Mouse (Mus musculus): Measurements from ENCODE around the gene Nell2. TPM values are rescaled to one million over a fixed set of nuclear protein-coding genes. Genes with fewer than 3 reads are reported as not detected.

The Nell2 gene
- polyA plus RNA-seq, 1 experiment, result not detected

DNA sequence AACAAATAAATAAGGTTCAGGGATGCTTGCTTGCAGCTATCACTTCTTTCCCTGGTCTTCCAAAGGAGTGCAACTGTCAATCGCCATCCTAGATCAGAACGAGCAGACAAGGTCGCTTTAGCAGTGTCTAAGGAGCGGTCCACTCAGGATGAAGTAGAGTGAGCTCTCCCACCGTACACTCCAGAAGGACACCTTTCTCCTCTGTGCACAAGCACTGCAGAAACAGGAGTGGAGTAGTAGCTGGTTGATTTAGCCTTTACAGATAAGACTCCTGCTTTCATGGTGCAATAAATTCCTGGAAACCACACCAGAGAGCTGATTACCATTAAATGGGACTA lies 213.6 kb downstream of the Nell2 start:
- no peak for TF ChIP-seq POLR2A (IDR thresholded peaks at IDR 0.05; ENCODE audit: borderline replicate concordance, low read depth, low read length)

DNA sequence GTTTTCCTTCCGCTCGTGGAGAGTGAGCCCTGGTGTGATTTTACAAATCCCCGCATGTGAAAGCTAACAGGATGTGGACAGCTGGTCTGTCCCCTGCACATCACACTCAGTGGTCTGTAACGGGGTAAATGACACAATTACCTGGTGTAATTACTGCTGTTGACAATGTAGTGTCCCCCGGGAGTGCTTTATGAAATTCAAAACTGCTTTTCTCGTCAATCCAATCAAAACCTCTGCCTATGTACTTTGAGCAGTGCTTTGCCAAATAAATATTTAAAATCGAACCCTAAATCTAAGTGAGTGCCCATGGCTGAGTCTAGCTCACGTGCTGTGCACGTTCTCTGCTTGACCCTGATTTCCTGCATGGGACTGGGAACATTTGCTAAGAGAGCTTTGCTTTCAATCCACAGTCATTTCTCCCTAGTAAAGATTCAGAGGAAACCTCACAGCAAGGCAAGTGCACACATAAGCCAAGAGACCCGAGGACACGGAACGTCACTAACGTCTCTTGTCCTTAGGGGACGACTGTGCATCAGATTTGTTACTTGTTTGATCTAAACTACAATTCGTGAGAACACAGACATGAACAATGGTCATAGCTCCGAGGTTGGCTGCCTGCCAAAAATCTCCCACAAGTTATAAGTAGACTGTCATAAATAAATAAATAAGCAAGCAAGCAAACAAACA lies 214.1 kb downstream of the Nell2 start:
- TF ChIP-seq CTCF (IDR thresholded peaks at IDR 0.05; ENCODE audit: low read depth, low read length) (no peak), POLR2A (IDR thresholded peaks at IDR 0.05; ENCODE audit: borderline replicate concordance, low read depth, low read length) (no peak)
- no peaks in the 10 kb centered on the region for H3K4me1 ChIP-seq (ENCODE audit: control insufficient read depth, insufficient read depth, low read length)
- H3K27ac ChIP-seq (ENCODE audit: insufficient read depth, low read depth, low read length), result no peak overlapping the region
- no peak overlapping the region for H3K4me3 ChIP-seq (ENCODE audit: insufficient read depth, low read length)

More for the DNA sequence above, 213.6 kb downstream of the Nell2 start:
- Histone ChIP-seq H3K4me3 (ENCODE audit: insufficient read depth, low read length) (no peak overlapping the region), H3K27ac (ENCODE audit: insufficient read depth, low read depth, low read length) (no peak overlapping the region), H3K4me1 (ENCODE audit: control insufficient read depth, insufficient read depth, low read length) (no peaks in the 10 kb centered on the region)

DNA sequence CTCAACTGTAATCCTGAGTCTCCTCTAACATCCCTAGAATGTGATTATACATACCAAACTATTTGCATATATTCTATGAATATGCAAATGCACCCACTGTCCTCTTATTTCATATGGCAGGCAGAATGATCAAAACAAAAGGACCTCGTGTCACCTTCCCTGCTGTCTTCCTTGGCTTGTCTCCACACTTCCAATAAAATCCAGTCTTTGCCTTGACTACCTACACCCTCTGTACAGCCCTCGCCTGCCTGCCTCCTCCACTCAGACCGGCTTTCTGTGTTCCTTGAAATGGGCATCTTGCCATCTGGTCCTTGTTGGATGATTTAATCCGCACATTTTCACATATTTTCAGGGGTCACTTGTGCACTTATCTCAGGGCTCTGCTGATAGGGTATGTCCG lies 215.1 kb downstream of the Nell2 start:
- Histone ChIP-seq H3K4me3 (ENCODE audit: insufficient read depth, low read length) (no peak overlapping the region), H3K4me1 (ENCODE audit: control insufficient read depth, insufficient read depth, low read length) (no peaks in the 10 kb centered on the region), H3K27ac (ENCODE audit: insufficient read depth, low read depth, low read length) (no peak overlapping the region)
- TF ChIP-seq CTCF (IDR thresholded peaks at IDR 0.05; ENCODE audit: low read depth, low read length) (no peak), POLR2A (IDR thresholded peaks at IDR 0.05; ENCODE audit: borderline replicate concordance, low read depth, low read length) (no peak)

DNA sequence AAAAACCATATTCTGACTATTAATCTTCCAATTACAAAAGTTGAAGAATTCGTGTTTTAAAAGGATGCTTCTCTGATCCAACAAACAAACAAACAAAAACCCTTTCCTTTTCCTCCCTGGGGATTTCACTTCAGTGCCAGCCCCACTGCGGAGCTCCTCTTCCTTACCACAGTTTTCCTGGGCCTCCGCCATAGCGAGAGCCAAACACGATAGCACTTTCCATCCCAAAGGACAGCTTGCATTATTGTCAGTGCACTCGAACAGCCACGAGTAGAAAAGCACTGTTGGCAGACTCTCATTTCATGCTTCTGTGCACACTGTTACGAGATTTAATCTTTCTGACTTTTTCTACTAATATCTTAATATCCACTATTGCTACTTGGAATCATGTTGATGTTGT lies 224.3 kb downstream of the Nell2 start:
- H3K4me3 ChIP-seq (ENCODE audit: insufficient read depth, low read length), result no peak overlapping the region
- H3K4me1 ChIP-seq (ENCODE audit: control insufficient read depth, insufficient read depth, low read length), result no peaks in the 10 kb centered on the region
- TF ChIP-seq POLR2A (IDR thresholded peaks at IDR 0.05; ENCODE audit: borderline replicate concordance, low read depth, low read length) (no peak), CTCF (IDR thresholded peaks at IDR 0.05; ENCODE audit: low read depth, low read length) (no peak)

DNA sequence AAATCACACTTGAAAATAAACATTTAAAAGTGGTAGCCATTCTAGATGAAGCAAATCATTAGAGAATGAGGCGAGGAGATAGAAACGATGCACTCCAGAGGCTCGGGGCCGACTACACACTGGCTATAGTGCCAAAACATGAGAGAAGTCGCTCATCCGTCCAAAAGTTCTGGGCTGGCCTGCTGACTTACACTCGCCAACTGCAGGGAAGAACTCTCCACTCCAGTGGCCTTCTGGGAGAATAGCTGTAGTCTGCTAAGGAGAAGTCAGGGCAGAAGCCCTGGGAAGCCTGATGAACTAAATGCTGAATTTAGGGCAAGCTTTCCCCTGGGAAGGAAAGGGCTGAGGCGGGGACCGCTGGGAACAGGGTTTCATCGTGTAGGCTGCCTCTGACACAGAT lies 231.8 kb downstream of the Nell2 start:
- H3K4me1 ChIP-seq (ENCODE audit: control insufficient read depth, insufficient read depth, low read length), result no peaks in the 10 kb centered on the region
- no peak for TF ChIP-seq CTCF (IDR thresholded peaks at IDR 0.05; ENCODE audit: low read depth, low read length)
- no peak for TF ChIP-seq POLR2A (IDR thresholded peaks at IDR 0.05; ENCODE audit: borderline replicate concordance, low read depth, low read length)
- no peak overlapping the region for H3K27ac ChIP-seq (ENCODE audit: insufficient read depth, low read depth, low read length)
- no peak overlapping the region for H3K4me3 ChIP-seq (ENCODE audit: insufficient read depth, low read length)

More for the DNA sequence above, 224.3 kb downstream of the Nell2 start:
- no peak overlapping the region for H3K27ac ChIP-seq (ENCODE audit: insufficient read depth, low read depth, low read length)

DNA sequence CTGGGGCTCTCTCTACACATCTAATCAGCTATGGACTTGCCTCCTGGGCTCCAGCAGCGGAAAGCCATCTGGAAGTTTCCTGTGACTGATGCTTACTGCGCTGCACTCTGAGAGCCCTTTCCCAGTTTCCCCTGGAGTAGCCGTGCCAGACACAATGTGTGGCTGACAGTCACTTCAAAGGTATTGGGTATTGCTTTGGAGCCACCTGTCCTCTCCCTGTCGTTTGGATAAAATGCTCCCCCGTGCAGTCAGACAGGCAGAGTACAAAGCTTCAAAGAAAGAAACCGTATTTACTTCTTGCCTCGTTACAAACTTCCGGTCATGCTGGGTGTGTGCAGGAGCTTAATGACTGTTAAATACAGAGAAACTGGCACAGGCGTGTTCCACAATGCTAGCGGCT lies 239.3 kb downstream of the Nell2 start:
- Histone ChIP-seq H3K27ac (ENCODE audit: insufficient read depth, low read depth, low read length) (no peak overlapping the region), H3K4me3 (ENCODE audit: insufficient read depth, low read length) (no peak overlapping the region), H3K4me1 (ENCODE audit: control insufficient read depth, insufficient read depth, low read length) (no peaks in the 10 kb centered on the region)
- TF ChIP-seq POLR2A (IDR thresholded peaks at IDR 0.05; ENCODE audit: borderline replicate concordance, low read depth, low read length) (no peak), CTCF (IDR thresholded peaks at IDR 0.05; ENCODE audit: low read depth, low read length) (no peak)

DNA sequence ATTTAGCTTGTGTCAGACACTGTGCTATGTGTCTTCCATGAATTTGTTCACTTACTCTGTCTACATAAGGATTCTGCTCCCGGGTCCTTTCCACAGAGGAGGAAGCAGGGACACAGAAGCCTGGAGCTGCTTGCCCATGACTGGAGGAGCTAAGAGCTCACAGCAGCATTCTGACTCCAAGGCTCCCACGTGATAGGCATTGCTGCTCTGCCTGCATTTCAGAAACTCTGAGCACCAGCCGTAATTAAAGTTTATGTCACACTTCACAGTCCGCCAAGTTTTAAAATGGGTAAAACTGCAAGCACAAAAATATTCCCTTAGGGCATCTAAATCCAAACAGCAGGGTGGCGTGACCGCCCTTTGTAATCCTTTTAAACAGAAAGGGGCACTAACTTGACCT lies 243.2 kb downstream of the Nell2 start:
- no peak overlapping the region for H3K27ac ChIP-seq (ENCODE audit: insufficient read depth, low read depth, low read length)
- no peaks in the 10 kb centered on the region for H3K4me1 ChIP-seq (ENCODE audit: control insufficient read depth, insufficient read depth, low read length)
- no peak overlapping the region for H3K4me3 ChIP-seq (ENCODE audit: insufficient read depth, low read length)
- TF ChIP-seq CTCF (IDR thresholded peaks at IDR 0.05; ENCODE audit: low read depth, low read length) (no peak), POLR2A (IDR thresholded peaks at IDR 0.05; ENCODE audit: borderline replicate concordance, low read depth, low read length) (no peak)

DNA sequence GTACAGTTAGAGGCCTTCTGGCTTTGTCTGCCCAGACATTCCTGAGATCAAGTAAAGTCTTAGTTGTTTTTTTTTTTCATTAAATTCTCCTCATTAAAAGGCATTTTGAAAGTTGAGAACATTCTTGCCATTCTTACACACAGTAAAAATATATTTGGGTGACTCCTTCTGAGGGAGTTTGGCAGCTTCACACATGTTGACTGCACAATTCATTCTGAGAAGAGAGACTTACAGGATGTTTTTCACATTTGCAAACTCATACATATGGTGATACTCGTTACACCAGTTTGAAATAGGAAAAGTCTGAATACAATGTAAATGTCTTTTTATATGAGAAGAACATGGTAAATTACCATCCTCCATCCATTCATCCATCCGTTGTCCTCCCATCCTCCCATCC lies 247.4 kb downstream of the Nell2 start:
- Histone ChIP-seq H3K4me1 (ENCODE audit: control insufficient read depth, insufficient read depth, low read length) (no peaks in the 10 kb centered on the region), H3K4me3 (ENCODE audit: insufficient read depth, low read length) (no peak overlapping the region)
- no peak for TF ChIP-seq CTCF (IDR thresholded peaks at IDR 0.05; ENCODE audit: low read depth, low read length)
- no peak for TF ChIP-seq POLR2A (IDR thresholded peaks at IDR 0.05; ENCODE audit: borderline replicate concordance, low read depth, low read length)

DNA sequence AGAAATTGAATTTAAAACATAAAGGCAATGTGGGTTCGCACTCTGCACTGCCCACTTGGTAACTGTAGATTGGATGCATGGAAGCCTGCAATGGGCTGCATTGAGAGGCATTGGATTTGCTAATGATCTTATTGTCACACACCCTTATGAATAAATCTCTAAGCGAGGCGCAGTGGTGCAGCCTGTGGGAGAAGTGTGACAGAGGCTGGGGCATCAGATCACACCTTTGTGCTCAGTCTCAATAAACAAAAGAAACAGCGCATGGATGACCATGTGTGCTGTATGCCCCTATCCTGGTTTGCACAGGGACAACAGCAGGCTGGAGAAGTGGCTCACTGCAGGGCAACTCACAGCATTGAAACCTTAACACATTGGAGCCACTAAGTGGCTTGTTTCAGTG lies 250.4 kb downstream of the Nell2 start:
- no peak overlapping the region for H3K4me3 ChIP-seq (ENCODE audit: insufficient read depth, low read length)
- TF ChIP-seq CTCF (IDR thresholded peaks at IDR 0.05; ENCODE audit: low read depth, low read length), result no peak
- TF ChIP-seq POLR2A (IDR thresholded peaks at IDR 0.05; ENCODE audit: borderline replicate concordance, low read depth, low read length), result no peak

More for the DNA sequence above, 247.4 kb downstream of the Nell2 start:
- no peak overlapping the region for H3K27ac ChIP-seq (ENCODE audit: insufficient read depth, low read depth, low read length)

DNA sequence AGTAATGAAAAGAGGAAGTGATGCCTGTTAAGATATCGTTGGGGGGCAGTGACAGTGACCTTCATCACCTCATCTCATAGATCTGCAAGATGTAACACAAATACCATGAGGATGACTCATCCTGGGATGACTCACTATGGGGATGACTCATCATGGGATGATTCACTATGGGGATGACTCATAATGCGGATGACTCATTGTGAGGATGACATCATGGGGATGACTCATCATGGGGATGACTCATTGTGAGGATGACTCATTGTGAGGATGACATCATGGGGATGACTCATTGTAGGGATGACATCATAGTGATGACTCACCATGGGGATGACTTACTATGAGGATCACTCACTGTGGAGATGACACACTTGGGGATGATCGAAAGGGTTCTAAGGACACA lies 251.8 kb downstream of the Nell2 start:
- Histone ChIP-seq H3K27ac (ENCODE audit: insufficient read depth, low read depth, low read length) (no peak overlapping the region), H3K4me3 (ENCODE audit: insufficient read depth, low read length) (no peak overlapping the region), H3K4me1 (ENCODE audit: control insufficient read depth, insufficient read depth, low read length) (no peaks in the 10 kb centered on the region)
- TF ChIP-seq CTCF (IDR thresholded peaks at IDR 0.05; ENCODE audit: low read depth, low read length), result no peak
- no peak for TF ChIP-seq POLR2A (IDR thresholded peaks at IDR 0.05; ENCODE audit: borderline replicate concordance, low read depth, low read length)

More for the DNA sequence above, 250.4 kb downstream of the Nell2 start:
- Histone ChIP-seq H3K4me1 (ENCODE audit: control insufficient read depth, insufficient read depth, low read length) (no peaks in the 10 kb centered on the region), H3K27ac (ENCODE audit: insufficient read depth, low read depth, low read length) (no peak overlapping the region)

DNA sequence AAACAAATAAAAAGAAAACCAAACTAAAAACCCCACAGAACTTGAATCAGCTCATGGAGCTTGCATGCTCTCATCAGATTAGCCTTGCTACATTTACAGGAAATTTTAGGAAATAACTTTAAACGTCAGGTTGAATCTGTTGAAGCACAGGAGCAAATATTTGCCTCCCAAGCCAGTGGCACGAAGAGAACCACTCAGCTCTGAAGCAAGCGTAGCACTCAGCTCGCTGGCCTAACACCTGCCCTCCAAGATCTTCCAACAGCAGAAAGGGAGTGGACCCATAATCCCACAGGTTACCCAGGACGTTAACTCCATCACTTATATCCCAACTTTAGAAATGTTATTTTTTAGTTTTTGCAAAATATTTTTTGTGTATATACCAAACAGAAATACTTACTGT lies 252.8 kb downstream of the Nell2 start:
- Histone ChIP-seq H3K27ac (ENCODE audit: insufficient read depth, low read depth, low read length) (no peak overlapping the region), H3K4me1 (ENCODE audit: control insufficient read depth, insufficient read depth, low read length) (no peaks in the 10 kb centered on the region), H3K4me3 (ENCODE audit: insufficient read depth, low read length) (no peak overlapping the region)
- TF ChIP-seq POLR2A (IDR thresholded peaks at IDR 0.05; ENCODE audit: borderline replicate concordance, low read depth, low read length) (no peak), CTCF (IDR thresholded peaks at IDR 0.05; ENCODE audit: low read depth, low read length) (no peak)
